Mouse (Mus musculus): Measurements from ENCODE around the gene Stx18. TPM values are rescaled to one million over a fixed set of nuclear protein-coding genes. Genes with fewer than 3 reads are reported as not detected.

Stx18 gene
- polyA plus RNA-seq, 1 experiment, result 2.3 TPM

DNA sequence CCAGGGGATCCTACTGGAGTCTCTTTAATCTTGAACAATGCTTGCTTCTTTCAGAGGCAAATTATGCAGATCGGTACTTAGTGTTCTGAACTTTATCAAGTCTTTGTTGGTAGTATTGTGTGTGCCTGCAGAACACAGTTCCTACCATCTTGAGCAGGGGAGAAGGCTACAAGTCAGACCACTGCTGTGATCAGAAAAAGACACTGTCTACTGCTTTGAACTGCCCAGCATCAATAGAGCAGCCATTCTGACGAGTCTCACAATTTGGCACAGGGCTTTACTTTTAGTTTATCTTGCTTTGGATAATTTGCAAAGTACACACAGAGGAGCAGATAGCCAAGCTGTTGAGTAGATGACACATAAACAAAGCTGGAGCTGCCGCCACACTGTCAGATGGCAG, 52.0 kb downstream of the Stx18 start:
- TF ChIP-seq TAL1 (IDR thresholded peaks at IDR 0.05; ENCODE audit: low read length) (no peak), GATA1 (IDR thresholded peaks at IDR 0.05; ENCODE audit: low read length) (no peak)
- no peaks in the 10 kb centered on the region for H3K36me3 ChIP-seq (ENCODE audit: control insufficient read depth)
- H3K9me3 ChIP-seq (ENCODE audit: control insufficient read depth, low read length), result no peaks in the 10 kb centered on the region

DNA sequence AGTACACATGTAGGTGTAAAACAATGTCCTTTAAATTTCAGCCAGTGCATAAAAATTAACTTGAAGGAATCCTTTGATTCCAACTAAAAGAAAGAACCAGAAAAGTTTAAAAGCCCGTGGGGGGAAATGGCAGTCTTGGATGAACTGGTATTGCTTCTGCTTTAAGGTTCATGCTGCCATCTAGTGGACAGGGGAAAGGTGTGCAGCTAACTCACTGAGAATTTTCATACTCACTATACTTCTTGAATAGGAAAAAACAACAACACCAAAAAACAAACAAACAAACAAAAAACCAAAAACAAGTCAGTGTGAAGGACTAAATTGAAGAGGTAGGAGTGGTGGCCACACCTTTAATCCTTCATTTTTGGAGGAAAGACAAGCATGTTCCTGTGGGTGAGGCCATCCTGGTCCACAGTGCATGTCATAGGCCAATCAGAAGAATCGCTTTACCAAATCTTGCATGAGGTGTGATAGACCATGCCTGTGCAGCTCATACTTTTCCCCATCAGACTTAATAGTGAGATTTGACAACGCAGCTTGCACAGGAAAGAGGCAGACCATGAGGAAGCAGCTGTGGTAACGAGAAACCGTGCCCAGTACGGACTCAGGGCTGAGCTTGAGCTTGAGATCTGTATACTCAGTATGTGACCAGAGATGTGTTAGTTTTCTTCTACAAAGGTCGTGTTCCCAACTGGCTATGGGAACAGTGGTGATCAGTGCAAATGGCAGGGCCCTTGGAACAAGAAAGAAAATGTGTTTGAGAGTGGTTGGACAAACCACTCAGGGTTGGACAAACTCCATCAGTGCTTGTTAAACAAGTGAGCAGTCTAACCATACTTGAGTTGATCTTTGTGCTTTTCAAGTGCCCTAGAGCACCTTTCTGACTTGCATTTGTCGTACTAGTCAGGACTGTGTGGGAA, 52.8 kb downstream of the Stx18 start:
- no peak overlapping the region for H3K4me3 ChIP-seq (replicated peaks)
- H3K9me3 ChIP-seq (ENCODE audit: control insufficient read depth, low read length), result no peaks in the 10 kb centered on the region
- no peaks in the 10 kb centered on the region for H3K27me3 ChIP-seq (ENCODE audit: control insufficient read depth)
- no peak for TF ChIP-seq TAL1 (IDR thresholded peaks at IDR 0.05; ENCODE audit: low read length)
- TF ChIP-seq GATA1 (IDR thresholded peaks at IDR 0.05; ENCODE audit: low read length), result no peak
- H3K36me3 ChIP-seq (ENCODE audit: control insufficient read depth), result no peaks in the 10 kb centered on the region
- H3K4me1 ChIP-seq (ENCODE audit: control insufficient read depth), result no peaks in the 10 kb centered on the region

More for the DNA sequence above, 52.0 kb downstream of the Stx18 start:
- Histone ChIP-seq H3K4me3 (replicated peaks) (no peak overlapping the region), H3K4me1 (ENCODE audit: control insufficient read depth) (no peaks in the 10 kb centered on the region), H3K27me3 (ENCODE audit: control insufficient read depth) (no peaks in the 10 kb centered on the region)

DNA sequence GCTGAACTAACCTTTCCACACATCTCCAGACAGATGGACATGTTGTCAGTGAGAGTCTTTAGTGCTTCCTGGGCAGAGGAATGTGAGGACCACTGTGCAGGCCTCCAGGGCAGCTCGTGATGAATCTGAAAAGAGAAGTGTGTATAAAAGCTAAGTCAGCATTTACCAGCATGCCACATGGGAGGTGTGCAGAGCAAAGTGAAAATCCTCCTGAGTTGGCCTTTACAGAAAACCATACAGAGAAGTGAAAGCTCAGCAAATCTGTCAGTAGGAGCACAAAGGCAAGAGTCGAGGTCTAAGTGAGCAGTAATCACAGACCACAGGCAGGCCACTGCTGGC, 53.4 kb downstream of the Stx18 start:
- H3K27me3 ChIP-seq (ENCODE audit: control insufficient read depth), result no peaks in the 10 kb centered on the region
- H3K4me1 ChIP-seq (ENCODE audit: control insufficient read depth), result no peaks in the 10 kb centered on the region
- H3K36me3 ChIP-seq (ENCODE audit: control insufficient read depth), result no peaks in the 10 kb centered on the region
- no peaks in the 10 kb centered on the region for H3K9me3 ChIP-seq (ENCODE audit: control insufficient read depth, low read length)
- H3K4me3 ChIP-seq (replicated peaks), result no peak overlapping the region
- TF ChIP-seq GATA1 (IDR thresholded peaks at IDR 0.05; ENCODE audit: low read length) (no peak), TAL1 (IDR thresholded peaks at IDR 0.05; ENCODE audit: low read length) (no peak)

- TF ChIP-seq GATA1 (IDR thresholded peaks at IDR 0.05; ENCODE audit: low read length) (no peak), TAL1 (IDR thresholded peaks at IDR 0.05; ENCODE audit: low read length) (no peak)
These were observed 55.8 kb downstream of the Stx18 start for GRCm38 (mm10) chr5:38094331-38094730.

GRCm38 (mm10) chr5:38097501-38098093, 59.1 kb downstream of the Stx18 start:
- no peaks in the 10 kb centered on the region for H3K27me3 ChIP-seq (ENCODE audit: control insufficient read depth)
- H3K9me3 ChIP-seq (ENCODE audit: control insufficient read depth, low read length), result no peaks in the 10 kb centered on the region
- no peak overlapping the region for H3K4me3 ChIP-seq (replicated peaks)
- TF ChIP-seq GATA1 (IDR thresholded peaks at IDR 0.05; ENCODE audit: low read length) (no peak), TAL1 (IDR thresholded peaks at IDR 0.05; ENCODE audit: low read length) (no peak)
- no peaks in the 10 kb centered on the region for H3K36me3 ChIP-seq (ENCODE audit: control insufficient read depth)
- H3K4me1 ChIP-seq (ENCODE audit: control insufficient read depth), result no peaks in the 10 kb centered on the region

More at GRCm38 (mm10) chr5:38094331-38094730, 55.8 kb downstream of the Stx18 start:
- no peak overlapping the region for H3K4me3 ChIP-seq (replicated peaks)
- H3K27me3 ChIP-seq (ENCODE audit: control insufficient read depth), result no peaks in the 10 kb centered on the region
- H3K9me3 ChIP-seq (ENCODE audit: control insufficient read depth, low read length), result no peaks in the 10 kb centered on the region
- no peaks in the 10 kb centered on the region for H3K36me3 ChIP-seq (ENCODE audit: control insufficient read depth)
- H3K4me1 ChIP-seq (ENCODE audit: control insufficient read depth), result no peaks in the 10 kb centered on the region

GRCm38 (mm10) chr5:38099139-38099676, 60.7 kb downstream of the Stx18 start:
- Histone ChIP-seq H3K36me3 (ENCODE audit: control insufficient read depth) (peaks cover 2% of the 10 kb centered on the region; the same call in 1 of the 2 replicates), H3K9me3 (ENCODE audit: control insufficient read depth, low read length) (no peaks in the 10 kb centered on the region), H3K4me3 (replicated peaks) (no peak overlapping the region), H3K4me1 (ENCODE audit: control insufficient read depth) (no peaks in the 10 kb centered on the region), H3K27me3 (ENCODE audit: control insufficient read depth) (no peaks in the 10 kb centered on the region)
- TF ChIP-seq TAL1 (IDR thresholded peaks at IDR 0.05; ENCODE audit: low read length), result no peak
- no peak for TF ChIP-seq GATA1 (IDR thresholded peaks at IDR 0.05; ENCODE audit: low read length)

DNA sequence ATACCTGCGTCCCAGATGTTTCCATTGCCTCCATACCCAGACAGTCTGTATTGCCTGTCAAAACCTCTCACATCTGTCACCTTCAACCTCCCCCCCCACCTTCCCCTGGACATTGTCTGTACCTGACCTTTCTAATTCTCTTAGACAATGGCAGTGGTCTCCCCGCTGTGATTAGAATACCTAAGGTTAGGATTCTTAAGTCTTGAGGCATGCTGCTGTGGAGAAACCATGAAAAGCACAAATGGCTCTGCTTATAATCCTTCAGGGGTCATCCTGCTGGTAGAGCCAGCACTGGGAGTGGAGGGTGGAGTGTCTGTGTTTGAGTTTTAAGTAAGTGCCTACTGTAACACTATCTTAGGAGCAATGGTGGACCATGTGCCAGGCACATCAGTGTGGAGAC, 64.4 kb downstream of the Stx18 start:
- no peaks in the 10 kb centered on the region for H3K4me1 ChIP-seq (ENCODE audit: control insufficient read depth)
- TF ChIP-seq GATA1 (IDR thresholded peaks at IDR 0.05; ENCODE audit: low read length) (no peak), TAL1 (IDR thresholded peaks at IDR 0.05; ENCODE audit: low read length) (no peak)
- H3K9me3 ChIP-seq (ENCODE audit: control insufficient read depth, low read length), result no peaks in the 10 kb centered on the region
- H3K27me3 ChIP-seq (ENCODE audit: control insufficient read depth), result no peaks in the 10 kb centered on the region
- H3K36me3 ChIP-seq (ENCODE audit: control insufficient read depth), result peaks cover 15% of the 10 kb centered on the region
- no peak overlapping the region for H3K4me3 ChIP-seq (replicated peaks)

DNA sequence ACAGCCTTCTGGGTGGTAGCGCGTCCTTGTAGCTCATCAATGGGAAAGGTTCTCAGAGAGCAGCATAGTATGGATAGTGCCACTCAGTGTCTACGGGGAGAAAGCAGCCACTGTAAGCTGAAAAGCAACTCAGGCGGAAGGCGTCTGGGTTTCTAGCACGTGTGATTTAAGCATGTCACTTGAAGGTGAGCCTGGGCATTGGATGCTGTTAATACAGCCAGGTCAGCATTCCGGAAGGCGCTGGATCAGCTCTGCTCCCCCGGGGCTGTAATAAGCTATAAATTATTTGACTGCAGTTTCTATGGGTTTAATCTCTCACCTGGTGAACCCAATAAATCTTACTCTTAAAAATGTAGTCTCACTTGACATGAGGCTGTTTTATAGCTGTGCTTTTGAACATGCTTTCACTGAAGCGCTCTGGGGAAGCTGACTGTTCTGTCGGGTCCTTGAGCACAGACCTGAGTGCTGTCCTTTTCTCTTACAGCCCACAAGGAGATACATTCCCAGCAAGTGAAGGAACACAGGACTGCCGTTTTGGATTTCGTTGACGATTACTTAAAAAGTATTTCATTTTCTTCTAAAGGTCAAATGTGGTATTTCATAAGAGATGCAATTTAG, 67.6 kb downstream of the Stx18 start:
- H3K9me3 ChIP-seq (ENCODE audit: control insufficient read depth, low read length), result no peaks in the 10 kb centered on the region
- no peaks in the 10 kb centered on the region for H3K4me1 ChIP-seq (ENCODE audit: control insufficient read depth)
- no peak overlapping the region for H3K4me3 ChIP-seq (replicated peaks)
- peaks cover 24% of the 10 kb centered on the region for H3K36me3 ChIP-seq (ENCODE audit: control insufficient read depth)
- H3K27me3 ChIP-seq (ENCODE audit: control insufficient read depth), result no peaks in the 10 kb centered on the region
- TF ChIP-seq TAL1 (IDR thresholded peaks at IDR 0.05; ENCODE audit: low read length) (no peak), GATA1 (IDR thresholded peaks at IDR 0.05; ENCODE audit: low read length) (no peak)

DNA sequence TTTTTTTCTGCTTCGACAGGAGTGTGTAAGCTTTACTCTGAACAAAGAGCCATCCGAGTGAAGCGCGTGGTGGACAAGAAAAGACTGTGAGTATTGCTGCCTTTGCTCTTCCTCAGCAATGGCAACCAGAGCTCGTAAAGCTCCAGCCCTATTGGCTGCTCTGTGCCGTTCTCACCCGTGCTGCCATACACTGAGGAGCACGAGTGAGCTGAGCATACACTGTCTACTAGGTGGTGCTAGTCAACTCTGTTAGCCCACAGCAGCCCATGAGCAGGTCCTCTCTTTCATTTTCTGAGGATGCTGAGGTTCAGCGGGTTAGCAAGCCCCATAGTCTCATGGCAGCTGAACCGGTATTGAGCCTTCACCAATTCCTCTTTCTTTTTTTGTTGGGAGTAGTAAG, 68.3 kb downstream of the Stx18 start:
- H3K9me3 ChIP-seq (ENCODE audit: control insufficient read depth, low read length), result no peaks in the 10 kb centered on the region
- no peaks in the 10 kb centered on the region for H3K4me1 ChIP-seq (ENCODE audit: control insufficient read depth)
- no peak overlapping the region for H3K4me3 ChIP-seq (replicated peaks)
- no peak for TF ChIP-seq TAL1 (IDR thresholded peaks at IDR 0.05; ENCODE audit: low read length)
- no peak for TF ChIP-seq GATA1 (IDR thresholded peaks at IDR 0.05; ENCODE audit: low read length)
- no peaks in the 10 kb centered on the region for H3K27me3 ChIP-seq (ENCODE audit: control insufficient read depth)
- peaks cover 24% of the 10 kb centered on the region for H3K36me3 ChIP-seq (ENCODE audit: control insufficient read depth)
